Mouse (Mus musculus) cerebellum, adult 2 months (tissue): ENCODE measurements at regions not wholly inside any gene's neighbourhood (a gene's known extent, or its start where the extent isn't known, plus 50 kb on each side); places are given as distances from the start of the nearest gene placed in this dataset.

Experiments used
- DNase-seq, 2 experiments: peaks; one replicate each; pipeline ENCODE4 v3.0.0; 2021
- H3K27ac ChIP-seq: fragments of 200-500 bp; 2 replicates; pipeline ENCODE4 v1.5.1; 2012; ENCODE audit warnings: low read length, control low read depth, inconsistent platforms; ENCODE audit not compliant: insufficient read depth
- H3K27me3 ChIP-seq: fragments of 200-500 bp; 2 replicates; pipeline ENCODE4 v1.6.1; 2012; ENCODE audit warnings: inconsistent platforms, mild to moderate bottlenecking, low read length, moderate library complexity; ENCODE audit not compliant: control insufficient read depth, insufficient read depth
- H3K4me1 ChIP-seq: fragments of 200-500 bp; 2 replicates; pipeline ENCODE4 v1.6.1; 2011; ENCODE audit warnings: low read length; ENCODE audit not compliant: control insufficient read depth, insufficient read depth
- H3K4me3 ChIP-seq: fragments of 200-500 bp; replicated peaks from 2 replicates; pipeline ENCODE3; 2011; ENCODE audit warnings: mild to moderate bottlenecking, low read depth, low read length, control low read depth; ENCODE audit not compliant: insufficient read depth
- CTCF ChIP-seq: fragments of 200-500 bp; IDR thresholded peaks from 2 replicates; pipeline ENCODE4 v1.5.1; 2011; ENCODE audit warnings: low read depth, mild to moderate bottlenecking, control low read depth, low read length, moderate library complexity, borderline replicate concordance; ENCODE audit not compliant: insufficient read depth
- POLR2A ChIP-seq: fragments of 200-500 bp; IDR thresholded peaks from 2 replicates; pipeline ENCODE4 v1.6.1; 2011; ENCODE audit warnings: low read length, control low read depth, borderline replicate concordance; ENCODE audit not compliant: insufficient read depth
- WGBS: fragments of 180-500 bp; shearing (Covaris S2); methylation state at CpG from one replicate; pipeline ENCODE4 v1.1.7; 2018; 5-methylcytosine and 5-hydroxymethylcytosine counted together

GRCm38 (mm10) chr3:57153177-57153948 lies 148.4 kb downstream of the Tm4sf1 start:
- 61% methylated on average over 4 of the region's 4 CpGs for WGBS
- no peaks in the 10 kb centered on the region for H3K27me3 ChIP-seq
- H3K4me3 ChIP-seq = no peak overlapping the region
- no peak overlapping the region for H3K27ac ChIP-seq
- TF ChIP-seq POLR2A = no peak
- TF ChIP-seq CTCF = no peak
- no peaks in the 10 kb centered on the region for H3K4me1 ChIP-seq
- no peak for DNase-seq

GRCm38 (mm10) chr3:57149156-57149555 lies 152.6 kb downstream of the Tm4sf1 start:
- no peak overlapping the region for H3K27ac ChIP-seq
- no peak overlapping the region for H3K4me3 ChIP-seq
- no peaks in the 10 kb centered on the region for H3K4me1 ChIP-seq
- no peaks in the 10 kb centered on the region for H3K27me3 ChIP-seq
- 79% methylated on average over 3 of the region's 3 CpGs for WGBS
- TF ChIP-seq POLR2A = no peak
- no peak for TF ChIP-seq CTCF
- DNase-seq = no peak

- 14% methylated on average over 24 of the region's 24 CpGs for WGBS
Measured at GRCm38 (mm10) chr3:57136847-57137246, 164.9 kb downstream of the Tm4sf1 start.

GRCm38 (mm10) chr3:57128606-57129005 lies 173.2 kb downstream of the Tm4sf1 start:
- TF ChIP-seq CTCF (no peak), POLR2A (no peak)
- H3K27ac ChIP-seq = no peak overlapping the region
- WGBS = 87% methylated on average over 2 of the region's 2 CpGs
- no peak overlapping the region for H3K4me3 ChIP-seq
- no peaks in the 10 kb centered on the region for H3K4me1 ChIP-seq
- DNase-seq = no peak
- H3K27me3 ChIP-seq = no peaks in the 10 kb centered on the region

More at GRCm38 (mm10) chr3:57136847-57137246, 164.9 kb downstream of the Tm4sf1 start:
- Histone ChIP-seq H3K27ac (no peak overlapping the region), H3K4me1 (no peaks in the 10 kb centered on the region), H3K27me3 (no peaks in the 10 kb centered on the region), H3K4me3 (no peak overlapping the region)
- TF ChIP-seq CTCF (no peak), POLR2A (no peak)
- DNase-seq = peak; percentile 3 to 6

GRCm38 (mm10) chr3:57125792-57126485 lies 175.8 kb downstream of the Tm4sf1 start:
- Histone ChIP-seq H3K4me3 (no peak overlapping the region), H3K4me1 (no peaks in the 10 kb centered on the region), H3K27ac (no peak overlapping the region), H3K27me3 (no peaks in the 10 kb centered on the region)
- DNase-seq = no peak
- no peak for TF ChIP-seq POLR2A
- WGBS = 78% methylated on average over 4 of the region's 4 CpGs

- H3K4me1 ChIP-seq = no peaks in the 10 kb centered on the region
- 88% methylated on average over 1 of the region's 1 CpGs for WGBS
- no peak overlapping the region for H3K4me3 ChIP-seq
- TF ChIP-seq CTCF (no peak), POLR2A (no peak)
- DNase-seq = no peak
- no peak overlapping the region for H3K27ac ChIP-seq
- H3K27me3 ChIP-seq = no peaks in the 10 kb centered on the region; the same call in 1 of the 2 replicates
Measured at GRCm38 (mm10) chr3:57118016-57118415, 183.8 kb downstream of the Tm4sf1 start.

- Histone ChIP-seq H3K27me3 (no peaks in the 10 kb centered on the region; the same call in 1 of the 2 replicates), H3K27ac (no peak overlapping the region), H3K4me1 (no peaks in the 10 kb centered on the region), H3K4me3 (no peak overlapping the region)
- TF ChIP-seq CTCF (no peak), POLR2A (no peak)
- no peak for DNase-seq
- 88% methylated on average over 2 of the region's 2 CpGs for WGBS
Measured at GRCm38 (mm10) chr3:57102254-57102653, 199.5 kb downstream of the Tm4sf1 start.

- no peak for DNase-seq
- Histone ChIP-seq H3K27me3 (no peaks in the 10 kb centered on the region; the same call in 1 of the 2 replicates), H3K4me1 (no peaks in the 10 kb centered on the region), H3K27ac (no peak overlapping the region), H3K4me3 (no peak overlapping the region)
- WGBS = 97% methylated on average over 1 of the region's 1 CpGs
- TF ChIP-seq CTCF (no peak), POLR2A (no peak)
Measured at GRCm38 (mm10) chr3:57100515-57100914, 201.3 kb downstream of the Tm4sf1 start.
